Mouse (Mus musculus): ENCODE measurements around the gene Klhl4.

Gene Klhl4

GRCm38 (mm10) chrX:114473782-114474731 is at the start of gene Klhl4:
Klhl4 (plus strand) TSS chrX:114474333.
- H3K27me3 ChIP-seq (ENCODE audit: control insufficient read depth, insufficient read depth, low read length, poor library complexity, severe bottlenecking): no peaks in the 10 kb centered on the region
- no peaks in the 10 kb centered on the region for H3K36me3 ChIP-seq (ENCODE audit: control insufficient read depth, insufficient read depth, low read length, poor library complexity, severe bottlenecking)
- DNase-seq (ENCODE audit: low read depth, low spot score): no peak

- no peak for DNase-seq (ENCODE audit: low read depth, low spot score)
- Histone ChIP-seq H3K36me3 (ENCODE audit: control insufficient read depth, insufficient read depth, low read length, poor library complexity, severe bottlenecking) (no peaks in the 10 kb centered on the region), H3K27me3 (ENCODE audit: control insufficient read depth, insufficient read depth, low read length, poor library complexity, severe bottlenecking) (no peaks in the 10 kb centered on the region)
These were observed 10.0 kb downstream of the Klhl4 start for GRCm38 (mm10) chrX:114484153-114484552.

- Histone ChIP-seq H3K36me3 (ENCODE audit: control insufficient read depth, insufficient read depth, low read length, poor library complexity, severe bottlenecking) (no peaks in the 10 kb centered on the region), H3K27me3 (ENCODE audit: control insufficient read depth, insufficient read depth, low read length, poor library complexity, severe bottlenecking) (no peaks in the 10 kb centered on the region)
- no peak for DNase-seq (ENCODE audit: low read depth, low spot score)
These were observed 12.6 kb downstream of the Klhl4 start for GRCm38 (mm10) chrX:114486691-114487090.

GRCm38 (mm10) chrX:114558141-114558540 is 84.0 kb downstream of the Klhl4 start:
- H3K36me3 ChIP-seq (ENCODE audit: control insufficient read depth, insufficient read depth, low read length, poor library complexity, severe bottlenecking): no peaks in the 10 kb centered on the region
- peak; percentile 5 for DNase-seq (ENCODE audit: low read depth, low spot score)

GRCm38 (mm10) chrX:114582311-114582710 is 108.2 kb downstream of the Klhl4 start:
- DNase-seq (ENCODE audit: low read depth, low spot score): no peak
- Histone ChIP-seq H3K27me3 (ENCODE audit: control insufficient read depth, insufficient read depth, low read length, poor library complexity, severe bottlenecking) (no peaks in the 10 kb centered on the region), H3K36me3 (ENCODE audit: control insufficient read depth, insufficient read depth, low read length, poor library complexity, severe bottlenecking) (no peaks in the 10 kb centered on the region)

More at GRCm38 (mm10) chrX:114558141-114558540, 84.0 kb downstream of the Klhl4 start:
- H3K27me3 ChIP-seq (ENCODE audit: control insufficient read depth, insufficient read depth, low read length, poor library complexity, severe bottlenecking): no peaks in the 10 kb centered on the region
